Mouse (Mus musculus): Measurements from ENCODE around the gene Trappc6a.

Trappc6a gene

DNA sequence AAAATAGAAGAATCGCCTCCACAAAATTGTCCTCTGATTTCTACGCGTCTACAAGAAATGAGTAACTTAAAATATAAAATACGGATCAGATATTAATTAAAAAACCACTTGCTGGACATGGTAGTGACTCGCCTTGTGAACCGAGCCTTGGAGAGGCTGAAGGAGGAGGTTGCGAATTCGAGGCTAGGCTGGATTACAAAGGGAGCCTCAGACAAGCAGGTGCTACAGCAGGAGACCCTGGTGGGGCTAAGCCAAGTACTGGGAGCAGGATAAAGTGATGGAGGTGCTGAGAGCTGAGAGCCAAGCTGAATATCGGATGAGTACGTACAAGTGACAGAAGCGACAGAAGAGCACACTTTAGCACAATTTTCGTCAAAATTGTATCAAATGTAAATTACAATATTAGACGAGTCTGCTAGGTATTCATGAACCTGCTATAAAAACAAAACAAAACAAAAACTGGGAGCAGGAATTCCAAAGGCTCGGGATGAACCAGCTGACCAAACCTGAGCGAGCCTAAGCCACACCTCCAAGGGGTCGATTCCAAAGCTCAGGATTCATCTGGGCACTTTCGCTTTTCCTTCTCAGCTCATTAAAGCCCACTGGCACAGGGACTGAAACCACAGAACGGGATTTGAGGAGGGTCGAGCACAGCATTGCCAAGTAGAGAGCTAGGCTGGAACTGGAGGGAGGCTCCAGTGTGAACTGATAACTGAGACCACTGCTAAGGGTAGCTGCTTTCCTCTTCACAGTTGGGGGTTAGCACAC is 54.6 kb downstream of the Trappc6a start, which contains the start of gene Ppp1r37:
TSS of gene Ppp1r37 (minus strand) at position 434 of the 768 bp plus-strand sequence.
- DNase-seq, result peak; percentile 57

GRCm38 (mm10) chr7:19563884-19564283 is 55.7 kb downstream of the Trappc6a start:
- no peak for DNase-seq

- DNase-seq, result peak; percentile 33
These were observed 56.3 kb downstream of the Trappc6a start for GRCm38 (mm10) chr7:19564455-19564854.

Data from kidney, postnatal 10 days (tissue).